Mouse (Mus musculus): Measurements from ENCODE around the gene March4. TPM values are rescaled to one million over a fixed set of nuclear protein-coding genes. Genes with fewer than 3 reads are reported as not detected.

March4 gene
- polyA plus RNA-seq, 1 experiment from 2014 or later, result 10.2 TPM

- no peaks in the 10 kb centered on the region for H3K27me3 ChIP-seq (ENCODE audit: control insufficient read depth, insufficient read depth, low read length)
- no peaks in the 10 kb centered on the region for H3K36me3 ChIP-seq (replicated peaks; ENCODE audit: control insufficient read depth, insufficient read depth)
- peak overlapping the region; percentile 63 for H3K4me3 ChIP-seq (replicated peaks; ENCODE audit: low read length)
- peak overlapping the region; percentile 85 for H3K27ac ChIP-seq
- peak overlapping the region; percentile 80 for H3K9ac ChIP-seq
- WGBS, result 2% methylated on average over 35 of the region's 36 CpGs
- H3K4me1 ChIP-seq (replicated peaks; ENCODE audit: control insufficient read depth, insufficient read depth, low read length), result peaks cover 39% of the 10 kb centered on the region
- peak overlapping the region; percentile 73 for H3K4me2 ChIP-seq (replicated peaks)
- ATAC-seq (ENCODE audit: low FRiP score) (peak; percentile 63), DNase-seq (ENCODE audit: low spot score) (peak; percentile 35)
- H3K9me3 ChIP-seq (ENCODE audit: control insufficient read depth, low read length), result no peaks in the 10 kb centered on the region
Observed at GRCm38 (mm10) chr1:72535725-72536571, 782 bp downstream of the March4 start.

- peak overlapping the region; percentile 63 for H3K4me3 ChIP-seq (replicated peaks; ENCODE audit: low read length)
- peak overlapping the region; percentile 80 for H3K9ac ChIP-seq
- H3K4me1 ChIP-seq (replicated peaks; ENCODE audit: control insufficient read depth, insufficient read depth, low read length), result peaks cover 42% of the 10 kb centered on the region
- H3K9me3 ChIP-seq (ENCODE audit: control insufficient read depth, low read length), result no peaks in the 10 kb centered on the region
- ATAC-seq (ENCODE audit: low FRiP score), result no peak
- peak overlapping the region; percentile 73 for H3K4me2 ChIP-seq (replicated peaks)
- H3K27ac ChIP-seq, result no peak overlapping the region
- no peaks in the 10 kb centered on the region for H3K36me3 ChIP-seq (replicated peaks; ENCODE audit: control insufficient read depth, insufficient read depth)
- DNase-seq (ENCODE audit: low spot score), result no peak
- H3K27me3 ChIP-seq (ENCODE audit: control insufficient read depth, insufficient read depth, low read length), result no peaks in the 10 kb centered on the region
Observed at GRCm38 (mm10) chr1:72533439-72533838, 3.3 kb downstream of the March4 start.

- H3K4me1 ChIP-seq (replicated peaks; ENCODE audit: control insufficient read depth, insufficient read depth, low read length), result peaks cover 38% of the 10 kb centered on the region
- H3K9ac ChIP-seq, result peak overlapping the region; percentile 80
- peak overlapping the region; percentile 73 for H3K4me2 ChIP-seq (replicated peaks)
- no peaks in the 10 kb centered on the region for H3K27me3 ChIP-seq (ENCODE audit: control insufficient read depth, insufficient read depth, low read length)
- no peaks in the 10 kb centered on the region for H3K36me3 ChIP-seq (replicated peaks; ENCODE audit: control insufficient read depth, insufficient read depth)
- H3K27ac ChIP-seq, result no peak overlapping the region
- ATAC-seq (ENCODE audit: low FRiP score) (no peak), DNase-seq (ENCODE audit: low spot score) (no peak)
- H3K9me3 ChIP-seq (ENCODE audit: control insufficient read depth, low read length), result no peaks in the 10 kb centered on the region
- 66% methylated on average over 5 of the region's 5 CpGs for WGBS
- peak overlapping the region; percentile 63 for H3K4me3 ChIP-seq (replicated peaks; ENCODE audit: low read length)
Observed at GRCm38 (mm10) chr1:72532926-72533325, 3.8 kb downstream of the March4 start.

GRCm38 (mm10) chr1:72530516-72531196 lies 6.1 kb downstream of the March4 start:
- no peaks in the 10 kb centered on the region for H3K27me3 ChIP-seq (ENCODE audit: control insufficient read depth, insufficient read depth, low read length)
- WGBS, result 74% methylated on average over 8 of the region's 8 CpGs
- ATAC-seq (ENCODE audit: low FRiP score) (no peak), DNase-seq (ENCODE audit: low spot score) (no peak)
- no peak overlapping the region for H3K9ac ChIP-seq
- no peak overlapping the region for H3K27ac ChIP-seq
- H3K4me2 ChIP-seq (replicated peaks), result peak overlapping the region; percentile 73
- no peak overlapping the region for H3K4me3 ChIP-seq (replicated peaks; ENCODE audit: low read length)
- H3K4me1 ChIP-seq (replicated peaks; ENCODE audit: control insufficient read depth, insufficient read depth, low read length), result peaks cover 35% of the 10 kb centered on the region
- H3K9me3 ChIP-seq (ENCODE audit: control insufficient read depth, low read length), result no peaks in the 10 kb centered on the region
- no peaks in the 10 kb centered on the region for H3K36me3 ChIP-seq (replicated peaks; ENCODE audit: control insufficient read depth, insufficient read depth)

- no peaks in the 10 kb centered on the region for H3K36me3 ChIP-seq (replicated peaks; ENCODE audit: control insufficient read depth, insufficient read depth)
- peaks cover 30% of the 10 kb centered on the region for H3K4me1 ChIP-seq (replicated peaks; ENCODE audit: control insufficient read depth, insufficient read depth, low read length)
- no peak overlapping the region for H3K4me2 ChIP-seq (replicated peaks)
- no peak for DNase-seq (ENCODE audit: low spot score)
- no peak overlapping the region for H3K4me3 ChIP-seq (replicated peaks; ENCODE audit: low read length)
- no peaks in the 10 kb centered on the region for H3K27me3 ChIP-seq (ENCODE audit: control insufficient read depth, insufficient read depth, low read length)
- H3K9ac ChIP-seq, result no peak overlapping the region
- WGBS, result 86% methylated on average over 4 of the region's 4 CpGs
- no peaks in the 10 kb centered on the region for H3K9me3 ChIP-seq (ENCODE audit: control insufficient read depth, low read length)
- no peak for ATAC-seq (ENCODE audit: low FRiP score)
- no peak overlapping the region for H3K27ac ChIP-seq
Observed at GRCm38 (mm10) chr1:72529192-72529591, 7.5 kb downstream of the March4 start.

- H3K27ac ChIP-seq, result no peak overlapping the region
- H3K9ac ChIP-seq, result no peak overlapping the region
- H3K4me1 ChIP-seq (replicated peaks; ENCODE audit: control insufficient read depth, insufficient read depth, low read length), result no peaks in the 10 kb centered on the region
- H3K27me3 ChIP-seq (ENCODE audit: control insufficient read depth, insufficient read depth, low read length), result no peaks in the 10 kb centered on the region
- no peaks in the 10 kb centered on the region for H3K36me3 ChIP-seq (replicated peaks; ENCODE audit: control insufficient read depth, insufficient read depth)
- no peak for DNase-seq (ENCODE audit: low spot score)
- no peak for ATAC-seq (ENCODE audit: low FRiP score)
- WGBS, result 75% methylated on average over 6 of the region's 6 CpGs
- H3K4me2 ChIP-seq (replicated peaks), result no peak overlapping the region
- H3K9me3 ChIP-seq (ENCODE audit: control insufficient read depth, low read length), result no peaks in the 10 kb centered on the region
- H3K4me3 ChIP-seq (replicated peaks; ENCODE audit: low read length), result no peak overlapping the region
Observed at GRCm38 (mm10) chr1:72523601-72524000, 13.1 kb downstream of the March4 start.

GRCm38 (mm10) chr1:72510778-72511520 lies 25.8 kb downstream of the March4 start:
- H3K4me1 ChIP-seq (replicated peaks; ENCODE audit: control insufficient read depth, insufficient read depth, low read length), result 0 out of 2 replicates have a peak, but pooled peaks cover 5% of the 10 kb centered on the region
- no peak overlapping the region for H3K9ac ChIP-seq
- H3K4me3 ChIP-seq (replicated peaks; ENCODE audit: low read length), result no peak overlapping the region
- 76% methylated on average over 7 of the region's 7 CpGs for WGBS
- H3K27me3 ChIP-seq (ENCODE audit: control insufficient read depth, insufficient read depth, low read length), result no peaks in the 10 kb centered on the region
- no peak overlapping the region for H3K27ac ChIP-seq
- DNase-seq (ENCODE audit: low spot score) (no peak), ATAC-seq (ENCODE audit: low FRiP score) (no peak)
- no peaks in the 10 kb centered on the region for H3K36me3 ChIP-seq (replicated peaks; ENCODE audit: control insufficient read depth, insufficient read depth)
- no peaks in the 10 kb centered on the region for H3K9me3 ChIP-seq (ENCODE audit: control insufficient read depth, low read length)
- H3K4me2 ChIP-seq (replicated peaks), result no peak overlapping the region

- H3K36me3 ChIP-seq (replicated peaks; ENCODE audit: control insufficient read depth, insufficient read depth), result no peaks in the 10 kb centered on the region
- no peak for ATAC-seq (ENCODE audit: low FRiP score)
- H3K9me3 ChIP-seq (ENCODE audit: control insufficient read depth, low read length), result no peaks in the 10 kb centered on the region
- no peak for DNase-seq (ENCODE audit: low spot score)
- H3K4me1 ChIP-seq (replicated peaks; ENCODE audit: control insufficient read depth, insufficient read depth, low read length), result 0 out of 2 replicates have a peak, but pooled peaks cover 7% of the 10 kb centered on the region
- H3K27ac ChIP-seq, result no peak overlapping the region
- H3K4me3 ChIP-seq (replicated peaks; ENCODE audit: low read length), result no peak overlapping the region
- H3K4me2 ChIP-seq (replicated peaks), result no peak overlapping the region
- H3K9ac ChIP-seq, result no peak overlapping the region
- WGBS, result 85% methylated on average over 4 of the region's 4 CpGs
- no peaks in the 10 kb centered on the region for H3K27me3 ChIP-seq (ENCODE audit: control insufficient read depth, insufficient read depth, low read length)
Observed at GRCm38 (mm10) chr1:72509551-72509950, 27.2 kb downstream of the March4 start.

GRCm38 (mm10) chr1:72507670-72508069 lies 29.1 kb downstream of the March4 start:
- H3K27ac ChIP-seq, result no peak overlapping the region
- H3K4me3 ChIP-seq (replicated peaks; ENCODE audit: low read length), result no peak overlapping the region
- WGBS, result 76% methylated on average over 2 of the region's 2 CpGs
- ATAC-seq (ENCODE audit: low FRiP score) (no peak), DNase-seq (ENCODE audit: low spot score) (no peak)
- H3K9me3 ChIP-seq (ENCODE audit: control insufficient read depth, low read length), result no peaks in the 10 kb centered on the region
- no peaks in the 10 kb centered on the region for H3K27me3 ChIP-seq (ENCODE audit: control insufficient read depth, insufficient read depth, low read length)
- 0 out of 2 replicates have a peak, but pooled peaks cover 7% of the 10 kb centered on the region for H3K4me1 ChIP-seq (replicated peaks; ENCODE audit: control insufficient read depth, insufficient read depth, low read length)
- H3K9ac ChIP-seq, result no peak overlapping the region
- H3K36me3 ChIP-seq (replicated peaks; ENCODE audit: control insufficient read depth, insufficient read depth), result no peaks in the 10 kb centered on the region
- H3K4me2 ChIP-seq (replicated peaks), result no peak overlapping the region

Data from hindbrain, embryonic 14.5 days (tissue).